Mouse (Mus musculus): ENCODE measurements at regions not wholly inside any gene's neighbourhood (a gene's known extent, or its start where the extent isn't known, plus 50 kb on each side); places are given as distances from the start of the nearest gene placed in this dataset.

DNA sequence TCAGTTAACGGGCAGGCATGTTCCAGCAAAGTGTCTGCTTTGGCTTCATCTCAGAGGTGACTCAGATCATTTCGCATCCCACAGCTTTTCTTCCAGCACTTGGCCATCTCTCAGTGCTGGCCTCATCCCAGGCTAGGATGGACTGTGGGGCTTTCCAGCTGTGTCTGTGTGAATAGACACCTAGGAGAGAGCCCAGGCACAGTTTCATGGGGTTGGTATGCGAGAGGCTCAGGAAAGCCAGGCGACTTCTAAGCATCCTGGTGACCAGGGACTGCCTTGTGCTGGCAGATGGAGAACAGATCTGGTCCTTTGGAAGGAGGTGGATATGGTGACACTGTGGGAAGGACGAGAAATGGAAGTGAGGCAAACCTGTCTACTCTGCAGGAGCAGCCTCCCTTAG lies 182.9 kb downstream of the Cd83 start:
- no peak for DNase-seq (ENCODE audit: low spot score)

DNA sequence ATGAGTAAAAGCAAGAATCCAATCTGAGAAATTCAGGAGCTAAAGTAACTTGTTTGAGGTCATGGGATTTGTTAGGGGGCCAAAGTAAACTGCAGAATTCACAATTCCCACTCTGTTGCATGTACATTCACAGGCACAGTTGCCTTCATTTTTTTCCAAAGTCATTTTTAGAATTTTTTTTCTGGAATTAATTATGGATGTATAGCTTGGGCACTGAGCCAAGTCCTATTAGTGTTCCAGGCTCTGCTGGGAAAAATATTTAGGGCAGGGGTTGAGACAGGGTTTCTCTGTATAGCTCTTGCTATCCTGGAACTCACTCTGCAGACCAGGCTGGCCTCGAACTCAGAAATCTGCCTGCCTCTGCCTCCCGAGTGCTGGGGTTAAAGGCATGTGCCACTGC lies 188.3 kb downstream of the Cd83 start:
- DNase-seq (ENCODE audit: low spot score), result no peak

DNA sequence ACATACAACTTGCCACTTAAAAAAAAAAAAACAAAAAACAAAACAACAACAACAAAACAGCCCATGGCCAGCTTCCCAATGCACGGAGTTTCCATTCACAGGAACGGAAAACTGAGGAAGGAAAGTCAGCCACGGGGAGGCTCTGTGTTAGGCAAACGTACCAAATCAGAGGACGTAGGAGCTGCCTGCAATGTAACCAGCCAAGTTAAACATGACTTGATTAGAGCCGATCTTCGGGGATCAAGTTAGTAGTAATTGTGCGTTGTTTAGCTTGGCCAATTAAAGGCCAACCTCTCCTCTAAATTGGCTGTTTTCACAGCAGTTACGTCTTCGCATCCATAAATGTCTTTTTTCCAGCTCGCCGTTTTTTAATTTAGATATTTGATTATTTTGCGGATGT lies 190.7 kb downstream of the Cd83 start:
- no peak for DNase-seq (ENCODE audit: low spot score)

DNA sequence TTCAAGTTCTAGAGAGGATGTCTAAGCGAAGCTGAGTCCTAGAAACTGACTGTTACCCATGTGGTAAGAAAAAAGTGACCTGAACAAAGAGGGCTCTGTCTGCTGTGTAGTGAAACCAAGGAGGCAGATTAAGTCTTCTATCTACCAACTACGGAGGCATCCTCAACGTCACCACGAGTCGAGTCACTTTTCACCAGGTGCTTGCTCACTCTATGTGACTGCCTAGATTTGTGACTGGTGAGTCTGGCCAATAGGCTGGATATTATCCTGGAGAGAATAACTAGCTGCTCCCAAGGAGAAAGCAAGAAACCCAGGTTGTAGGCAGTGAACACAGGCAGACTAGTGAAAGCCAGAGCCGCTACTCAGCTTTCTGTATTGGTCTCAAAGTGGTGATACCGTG lies 191.2 kb downstream of the Cd83 start:
- DNase-seq (ENCODE audit: low spot score), result no peak

DNA sequence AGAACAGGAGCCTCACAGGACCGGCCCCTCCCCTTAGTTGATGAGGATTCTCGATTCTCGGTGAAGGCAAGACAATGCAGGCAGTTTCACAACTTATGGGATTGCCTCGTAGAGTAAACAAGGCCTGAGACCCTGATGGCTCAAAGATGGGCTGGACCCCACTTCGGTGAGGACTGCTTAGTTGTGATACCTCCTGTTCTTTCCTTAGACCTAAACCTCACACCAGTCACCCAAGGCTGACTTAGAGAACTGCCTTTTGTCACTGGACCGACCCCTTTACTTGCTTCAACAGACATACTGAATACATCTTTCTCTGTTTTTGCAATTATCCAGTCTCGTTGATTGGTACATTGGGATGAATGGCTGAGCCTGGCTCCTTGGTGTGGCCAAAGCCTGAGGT lies 192.1 kb downstream of the Cd83 start:
- DNase-seq (ENCODE audit: low spot score), result no peak

DNA sequence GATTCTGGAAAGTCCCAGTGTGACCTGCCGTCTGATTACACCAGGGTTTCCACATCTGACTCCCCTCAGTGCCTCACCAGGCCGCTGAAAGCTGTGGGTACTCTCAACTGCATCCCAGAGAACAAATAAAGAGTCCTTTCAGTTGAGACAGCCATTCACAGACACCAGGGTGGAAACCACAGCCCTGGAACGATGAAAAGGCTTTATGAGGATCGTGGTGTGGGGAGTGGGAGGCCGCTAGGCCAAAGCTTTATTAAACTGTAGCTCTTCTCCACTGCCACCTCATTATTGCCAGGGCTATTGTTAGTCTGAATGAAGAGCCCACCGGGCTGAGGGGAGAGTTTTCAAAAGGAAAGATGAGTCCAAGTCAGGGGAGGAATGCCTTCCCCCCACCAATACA lies 202.8 kb downstream of the Cd83 start:
- DNase-seq (ENCODE audit: low spot score), result no peak

DNA sequence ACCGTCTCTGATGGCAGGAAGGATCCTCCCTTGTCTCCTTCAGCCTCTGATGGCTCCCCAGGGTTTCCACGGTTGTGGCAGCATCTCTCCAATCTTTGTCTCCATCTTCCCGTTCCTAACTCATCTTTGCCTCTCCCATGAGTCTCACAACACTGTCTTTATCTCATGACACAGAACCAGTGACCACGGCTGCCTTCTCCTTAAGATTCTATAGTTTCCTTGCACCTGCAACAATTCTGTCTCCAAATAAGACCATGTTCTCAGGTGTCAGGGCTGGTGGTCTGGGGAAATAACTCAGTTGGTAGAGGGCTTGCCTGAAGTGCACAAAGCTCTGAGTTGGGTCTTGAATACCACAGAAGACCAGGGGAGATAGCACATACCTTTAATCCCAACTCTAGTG lies 203.8 kb downstream of the Cd83 start:
- DNase-seq (ENCODE audit: low spot score), result no peak

DNA sequence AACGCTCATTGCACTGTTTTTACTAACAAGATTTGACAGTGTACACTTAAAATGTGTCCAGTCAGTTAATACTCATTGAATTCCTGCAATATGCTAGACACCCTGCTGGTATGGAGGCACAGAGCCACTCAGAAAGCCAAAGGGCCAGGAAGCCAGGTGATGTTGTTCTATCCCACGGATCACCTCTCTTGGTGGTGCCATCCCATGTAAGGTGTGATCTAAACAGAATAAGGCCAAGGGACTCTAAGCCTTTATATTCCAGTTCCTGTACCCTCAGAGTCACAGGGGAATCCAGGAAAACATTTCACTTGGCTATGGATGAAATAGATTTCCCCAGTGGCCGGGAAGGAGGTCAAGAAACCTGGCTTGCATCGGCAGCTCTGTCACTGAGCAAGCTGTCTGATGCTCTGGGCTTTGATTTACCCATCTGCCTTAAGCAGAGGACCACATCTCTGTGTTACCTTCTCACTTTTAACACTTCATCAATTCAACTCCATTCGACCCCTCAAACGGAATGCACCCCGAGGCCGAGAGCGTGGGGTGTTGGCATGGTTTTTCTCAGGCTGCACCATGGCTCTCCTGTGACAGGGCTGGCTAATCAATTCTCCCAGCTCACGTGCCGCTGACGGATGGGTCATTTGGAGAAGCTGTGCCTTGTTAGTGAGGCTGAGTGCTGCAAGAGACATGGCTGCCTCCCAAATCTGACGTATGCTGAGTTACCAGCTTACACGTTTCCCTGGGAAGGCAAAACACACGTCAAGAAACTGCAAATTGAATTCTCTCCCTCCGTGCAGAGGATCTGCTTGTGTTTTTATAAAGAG lies 205.9 kb downstream of the Cd83 start:
- no peak for DNase-seq (ENCODE audit: low spot score)

DNA sequence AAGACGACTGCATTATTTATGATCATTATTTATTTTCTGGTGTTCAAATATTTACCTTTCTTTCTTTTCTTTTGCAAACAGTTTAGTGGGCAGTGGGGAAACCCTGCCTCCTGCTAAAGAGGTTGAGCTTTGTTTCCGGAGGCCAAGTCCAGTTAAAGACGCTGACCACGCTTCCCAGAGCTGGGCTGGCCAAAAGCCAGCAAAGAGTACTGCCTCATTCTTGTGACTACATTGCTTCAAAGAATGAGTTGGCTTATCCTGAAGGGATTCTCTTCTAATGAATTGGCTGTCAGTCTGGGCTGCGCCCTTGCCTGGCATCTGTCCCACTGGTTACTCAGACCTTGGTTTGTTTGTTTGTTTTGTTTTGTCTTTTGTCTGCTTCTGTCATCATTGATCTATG lies 207.2 kb downstream of the Cd83 start:
- DNase-seq (ENCODE audit: low spot score), result no peak

DNA sequence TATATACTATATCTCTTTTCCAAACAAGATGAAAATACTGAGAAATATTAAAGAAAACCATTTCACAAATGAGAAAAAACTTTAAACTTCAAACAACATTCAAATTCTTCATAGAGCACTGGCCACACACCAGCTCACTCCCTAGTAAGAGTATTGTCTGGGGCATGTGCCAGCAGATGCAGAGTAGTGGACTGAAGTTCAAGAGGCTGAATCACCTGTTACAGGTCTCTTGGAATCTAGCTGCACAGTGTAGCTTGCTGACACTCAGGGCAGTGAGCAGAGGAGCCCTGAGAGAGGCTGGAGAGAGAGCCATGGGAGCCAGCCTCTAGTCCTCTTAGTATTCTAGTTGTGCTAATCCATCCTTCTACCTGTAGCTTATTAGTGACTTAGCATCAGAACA lies 208.4 kb downstream of the Cd83 start:
- DNase-seq (ENCODE audit: low spot score), result no peak

DNA sequence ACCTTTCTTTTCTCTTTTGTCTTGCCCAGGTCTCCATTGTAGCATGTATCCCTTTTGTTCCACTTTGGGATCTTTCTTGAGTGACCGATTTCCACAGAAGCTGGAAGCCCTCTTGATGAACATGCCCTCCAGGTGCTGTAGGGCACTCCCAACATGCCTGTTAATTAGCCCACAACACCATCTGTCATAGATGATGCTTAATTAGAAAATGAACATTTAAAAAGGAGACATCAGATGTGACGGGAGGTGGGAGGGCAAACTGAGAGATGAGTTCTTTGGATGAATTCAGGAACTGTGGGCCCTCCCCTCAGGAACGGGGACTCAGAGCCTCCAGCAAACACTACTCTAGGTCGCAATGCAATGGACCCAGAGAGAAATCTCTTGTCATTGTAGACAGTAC lies 209.8 kb downstream of the Cd83 start:
- no peak for DNase-seq (ENCODE audit: low spot score)

DNA sequence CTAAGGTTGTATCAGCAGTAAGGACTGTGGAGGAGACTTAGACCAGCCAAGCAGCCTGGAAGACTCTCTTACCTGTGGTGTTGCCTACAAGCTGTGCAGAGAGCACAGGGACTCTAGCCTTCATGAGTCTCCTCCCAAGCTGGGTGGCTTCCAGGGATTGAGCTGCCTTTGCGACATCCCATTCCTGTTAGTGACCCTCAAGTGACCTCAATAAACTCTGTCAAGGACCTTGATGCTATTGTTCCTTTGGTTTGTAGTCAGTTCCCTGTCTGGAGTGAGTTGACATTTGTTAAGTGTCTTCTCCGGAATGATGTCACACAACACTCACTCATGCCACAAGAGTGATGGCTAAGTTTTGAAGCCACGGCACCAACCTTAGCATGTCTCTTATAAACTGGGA lies 211.0 kb downstream of the Cd83 start:
- no peak for DNase-seq (ENCODE audit: low spot score)

DNA sequence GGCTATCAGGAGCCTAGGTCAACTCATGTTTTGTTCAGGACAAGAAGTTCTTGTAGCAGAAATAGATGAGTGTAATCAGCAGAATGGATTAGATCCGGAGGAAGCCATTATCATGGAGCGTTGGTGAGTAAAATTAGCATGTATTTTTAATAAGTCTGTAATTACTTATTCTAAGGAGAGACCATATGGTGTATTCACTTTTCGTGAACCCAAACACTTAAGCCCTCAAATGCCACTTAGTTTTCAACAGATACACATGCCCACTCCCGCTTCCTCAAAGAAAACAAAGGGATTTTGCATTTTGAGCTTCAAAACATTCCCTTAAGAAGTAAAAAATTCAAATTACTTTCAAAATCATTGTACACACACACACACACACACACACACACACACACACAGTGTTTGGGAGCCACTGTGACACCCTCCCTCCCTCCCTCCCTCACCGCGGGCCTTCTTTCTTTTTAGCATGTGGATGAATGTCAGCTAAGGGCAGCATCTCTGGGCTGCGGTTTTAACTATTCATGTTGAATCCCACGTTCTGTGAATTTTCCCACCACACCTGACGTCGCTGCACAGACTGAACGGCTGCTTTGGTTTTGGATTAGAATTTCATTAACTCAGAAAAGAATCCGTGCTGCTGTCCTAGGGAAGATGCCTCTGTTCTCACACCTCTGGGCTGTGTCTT lies 217.4 kb downstream of the Cd83 start:
- DNase-seq (ENCODE audit: low spot score), result no peak

DNA sequence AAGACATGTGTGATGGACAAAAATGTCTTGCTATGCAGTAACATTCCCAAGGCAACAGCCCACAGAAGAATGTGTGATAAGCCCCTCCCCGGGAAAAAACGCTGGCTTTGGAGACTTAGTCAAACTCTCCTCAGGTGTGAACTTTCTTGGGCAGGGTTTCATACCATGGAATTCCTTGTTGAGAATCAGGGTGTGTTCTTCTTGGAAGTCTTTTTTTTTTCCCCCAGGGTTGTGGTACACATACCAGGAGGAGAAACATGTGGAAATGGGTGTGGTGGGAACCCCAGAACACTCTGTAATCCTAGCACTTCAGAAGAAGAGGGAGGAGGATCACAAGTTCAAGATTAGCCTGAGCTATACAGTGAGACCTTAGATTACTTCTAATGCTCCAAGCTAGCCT lies 228.3 kb downstream of the Cd83 start:
- DNase-seq (ENCODE audit: low spot score), result no peak

DNA sequence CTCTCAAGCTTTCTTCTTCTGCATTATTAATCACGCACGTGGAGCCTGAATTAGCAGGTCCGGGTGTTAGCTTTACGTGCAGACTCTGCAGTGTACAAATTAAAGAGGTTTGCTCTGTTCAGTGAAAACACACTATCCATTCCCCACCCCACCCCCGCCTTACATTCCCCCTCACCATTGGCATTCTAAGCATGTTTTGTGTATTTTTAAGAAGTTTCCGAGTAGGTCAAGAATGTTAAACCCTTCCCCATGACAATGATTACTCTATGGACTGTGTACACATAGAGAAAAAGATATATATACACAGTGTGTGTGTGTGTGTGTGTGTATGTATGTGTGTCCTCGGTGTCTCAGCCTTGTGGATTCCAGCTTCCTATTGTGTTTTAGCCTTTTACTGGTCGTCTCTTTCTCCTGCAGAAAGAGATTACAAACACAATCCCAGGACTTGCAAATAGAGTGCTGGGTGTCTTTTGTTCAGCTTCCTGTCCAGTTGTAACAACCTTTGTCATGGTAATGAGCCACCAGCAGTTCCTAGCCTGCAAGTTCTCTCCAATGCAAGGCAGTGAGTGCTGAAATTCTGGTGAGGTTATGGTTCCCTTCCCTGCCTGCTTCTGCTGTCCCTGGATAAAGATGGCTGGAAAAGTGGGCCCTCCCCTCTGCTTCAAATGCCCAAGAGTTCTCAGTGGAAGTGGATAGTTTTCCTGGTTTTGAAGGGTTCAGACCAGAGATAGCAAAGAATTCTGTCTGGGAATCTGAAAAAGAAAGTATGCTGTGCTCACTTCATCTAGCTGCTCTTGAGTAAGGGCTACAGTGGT lies 234.1 kb downstream of the Cd83 start:
- no peak for DNase-seq (ENCODE audit: low spot score)

DNA sequence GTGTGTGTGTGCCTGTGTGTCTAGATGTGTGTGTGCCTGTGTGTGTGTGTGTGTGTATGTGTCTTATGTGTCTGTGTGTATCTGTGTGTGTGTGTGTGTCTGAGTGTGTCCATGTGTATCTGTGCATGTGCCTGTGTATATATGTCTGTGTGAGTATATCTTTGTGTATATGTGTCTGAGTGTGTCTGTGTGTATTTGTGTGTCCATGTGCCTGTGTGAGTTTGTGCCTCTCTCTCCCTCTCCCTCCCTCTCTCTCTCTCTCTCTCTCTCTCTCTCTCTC lies 234.7 kb downstream of the Cd83 start:
- no peak for DNase-seq (ENCODE audit: low spot score)

DNA sequence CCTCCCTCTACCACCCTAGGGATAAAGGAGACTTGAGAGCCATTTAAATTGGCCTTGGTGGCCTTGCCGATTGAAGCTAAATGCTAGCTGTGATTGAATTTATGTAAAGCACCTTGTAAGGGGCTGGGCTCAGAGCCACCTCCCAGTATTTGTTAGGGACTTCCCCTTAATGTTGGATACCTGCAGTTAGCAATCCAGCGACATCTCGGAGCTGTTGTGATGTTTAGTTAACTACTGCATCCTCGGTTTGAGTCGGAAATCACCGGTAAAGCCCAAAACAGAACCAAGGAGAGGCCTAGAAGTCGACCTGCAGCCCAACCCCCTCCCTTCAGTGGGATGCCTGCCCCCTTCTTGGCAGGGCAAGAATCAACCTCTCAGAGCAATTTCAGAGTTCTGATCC lies 236.3 kb downstream of the Cd83 start:
- no peak for DNase-seq (ENCODE audit: low spot score)

DNA sequence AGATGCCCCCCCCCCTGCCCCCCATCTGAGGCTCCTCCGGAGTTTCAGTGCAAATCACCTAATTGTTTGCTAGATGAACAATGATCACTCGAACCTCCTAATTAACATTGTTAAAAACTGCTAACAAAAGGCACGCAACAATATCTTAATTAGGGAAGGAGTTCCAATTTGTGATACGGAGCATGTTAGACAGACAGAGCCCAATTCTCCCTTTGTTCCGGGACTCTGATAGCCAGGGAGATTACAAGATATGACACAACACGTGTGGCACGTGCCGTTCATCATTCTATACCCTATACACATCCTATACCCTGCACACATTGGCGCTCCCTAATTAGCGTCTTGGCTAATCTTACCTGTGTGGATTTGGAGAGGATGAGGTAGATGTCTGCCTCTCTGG lies 237.5 kb downstream of the Cd83 start:
- DNase-seq (ENCODE audit: low spot score), result no peak

DNA sequence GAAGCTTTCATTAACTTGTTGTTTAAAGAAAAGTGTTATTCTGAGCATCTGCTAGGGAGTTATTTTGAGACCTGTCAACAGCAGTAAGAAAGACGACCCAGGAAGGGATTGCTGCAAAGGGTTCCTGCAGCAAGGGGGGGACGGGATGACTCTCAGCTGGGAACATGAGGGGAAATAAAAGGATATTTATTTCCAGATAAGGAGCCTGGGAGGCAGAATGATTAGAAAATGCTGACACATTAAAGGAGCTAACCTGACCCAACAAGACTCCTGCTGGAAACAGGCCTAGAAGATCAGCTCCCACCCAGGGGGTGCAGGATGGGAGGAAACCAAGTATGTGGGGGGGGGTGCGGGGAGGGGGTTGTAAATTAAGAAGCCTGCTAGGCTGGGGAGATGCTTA lies 240.0 kb downstream of the Cd83 start:
- no peak for DNase-seq (ENCODE audit: low spot score)

DNA sequence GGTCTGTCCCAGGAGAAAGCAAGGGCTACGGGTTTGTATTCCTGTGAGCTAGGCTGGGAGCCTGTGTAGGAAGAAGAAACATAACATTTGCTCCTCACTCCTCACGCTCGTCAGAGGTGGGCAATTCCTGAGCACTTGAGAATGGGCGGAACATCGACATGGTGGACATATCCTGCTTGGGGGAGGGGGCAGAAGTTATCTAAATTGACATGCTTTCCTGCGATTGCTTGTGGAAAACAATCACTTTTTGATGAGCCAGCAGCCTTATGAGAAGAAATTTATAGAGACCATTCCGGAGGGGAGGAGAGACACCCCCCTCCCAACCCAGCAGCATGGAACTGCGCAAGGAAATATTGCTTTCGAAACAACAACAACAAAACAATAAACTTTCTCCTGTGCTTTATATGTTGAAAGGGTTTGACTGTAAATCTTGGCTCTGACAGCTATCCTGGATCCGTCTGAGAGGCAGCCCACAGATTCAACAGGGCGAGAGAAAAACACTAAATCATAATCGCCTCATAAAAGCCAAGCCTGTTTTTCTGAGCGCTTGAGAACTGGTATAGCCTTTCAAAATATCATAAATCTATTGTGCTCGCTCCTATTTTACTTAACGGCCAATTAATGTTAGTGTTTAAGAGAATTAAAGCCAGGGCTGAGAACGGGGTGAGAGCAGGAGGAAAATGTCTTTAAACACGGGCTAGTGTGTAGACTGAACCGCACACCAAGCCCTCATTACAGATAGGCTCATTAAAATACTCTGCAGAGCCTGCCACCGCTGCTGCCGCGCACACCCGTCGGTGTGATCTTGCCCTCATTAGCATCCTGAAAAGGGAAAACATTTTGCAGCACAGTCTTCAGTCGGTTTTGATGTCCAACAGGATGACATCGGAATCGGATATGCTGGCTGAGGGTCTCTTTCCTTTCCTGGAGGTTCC lies 242.0 kb downstream of the Cd83 start:
- DNase-seq (ENCODE audit: low spot score), result no peak

DNA sequence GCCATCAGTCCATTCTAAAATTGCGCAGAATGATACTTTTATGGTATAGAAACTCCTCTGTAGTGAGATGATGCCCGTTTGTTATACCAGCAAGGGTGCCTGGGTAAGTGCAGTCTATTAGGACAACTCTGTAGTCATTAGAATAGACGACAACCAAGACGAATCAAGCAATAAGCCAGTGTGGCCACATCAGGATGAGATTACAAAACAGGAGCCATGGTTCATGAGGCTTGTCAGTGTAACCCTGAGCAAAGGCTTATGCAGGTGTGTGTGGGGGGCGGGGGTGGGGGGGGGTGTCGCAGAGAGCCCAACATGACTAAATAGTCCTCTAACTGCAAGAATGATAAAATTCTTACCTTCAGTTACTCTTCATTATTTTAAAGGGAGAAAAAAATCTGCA lies 243.5 kb downstream of the Cd83 start:
- no peak for DNase-seq (ENCODE audit: low spot score)

DNA sequence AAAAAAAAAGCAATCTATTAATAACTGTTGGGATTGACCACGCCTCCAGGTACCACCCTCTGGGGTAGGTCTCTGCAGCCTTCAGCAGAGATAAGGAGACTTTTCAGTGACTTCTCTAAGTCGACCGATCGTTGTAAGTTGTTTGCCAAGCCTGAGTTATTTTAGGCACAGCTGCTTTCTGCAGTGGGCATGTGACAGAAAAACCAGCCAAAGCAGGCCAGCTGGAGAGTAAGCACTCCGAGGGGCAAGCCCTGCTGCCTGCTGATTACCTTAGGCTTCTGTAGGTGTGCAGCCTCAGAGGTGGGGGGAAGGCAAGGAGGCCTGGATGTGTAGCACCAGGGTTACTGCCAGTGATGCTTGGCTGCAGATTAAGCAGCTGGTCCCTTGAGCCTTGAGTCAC lies 246.0 kb downstream of the Cd83 start:
- DNase-seq (ENCODE audit: low spot score), result no peak
